Mouse (Mus musculus): Measurements from ENCODE around the gene Morn1.

Gene Morn1

DNA sequence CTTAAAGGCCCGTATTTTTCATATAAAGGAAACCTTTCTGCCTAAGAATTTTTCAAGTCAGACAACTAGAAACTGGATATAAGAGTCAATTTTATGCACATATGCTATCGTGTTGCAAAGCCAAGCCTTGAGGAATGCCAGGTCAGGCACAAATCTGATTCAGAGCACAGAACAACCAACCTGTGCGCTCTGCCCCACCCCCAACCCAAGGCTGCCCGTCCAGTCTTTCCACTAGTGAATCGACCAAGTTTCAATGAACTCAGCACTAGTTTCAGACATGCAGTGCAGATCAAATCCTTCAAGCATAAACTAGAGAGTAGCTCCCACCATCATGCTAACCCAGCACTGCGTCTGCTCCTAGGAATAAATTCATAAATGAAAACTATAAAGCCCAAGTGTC is 6.7 kb upstream of the Morn1 start:
- no peak for DNase-seq

DNA sequence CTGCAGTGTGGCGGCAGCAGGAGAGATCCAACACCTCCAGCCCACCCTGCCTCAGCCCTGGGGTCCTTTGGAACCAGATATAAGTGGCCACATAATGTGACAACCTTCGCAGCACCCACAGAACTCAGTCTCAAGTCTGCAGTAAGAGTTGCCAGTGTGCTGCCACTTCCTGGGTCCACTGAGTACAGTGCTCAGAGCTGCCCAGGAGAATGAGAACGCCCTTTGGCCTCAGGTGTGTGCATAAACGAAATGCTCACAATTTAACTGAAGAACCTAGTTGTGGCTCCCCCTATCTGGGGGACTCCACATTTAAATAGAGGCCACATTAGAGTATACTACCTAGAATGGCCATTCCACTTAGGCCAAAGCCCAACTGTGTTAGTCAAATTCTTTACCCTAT is 2.8 kb upstream of the Morn1 start:
- DNase-seq = no peak

DNA sequence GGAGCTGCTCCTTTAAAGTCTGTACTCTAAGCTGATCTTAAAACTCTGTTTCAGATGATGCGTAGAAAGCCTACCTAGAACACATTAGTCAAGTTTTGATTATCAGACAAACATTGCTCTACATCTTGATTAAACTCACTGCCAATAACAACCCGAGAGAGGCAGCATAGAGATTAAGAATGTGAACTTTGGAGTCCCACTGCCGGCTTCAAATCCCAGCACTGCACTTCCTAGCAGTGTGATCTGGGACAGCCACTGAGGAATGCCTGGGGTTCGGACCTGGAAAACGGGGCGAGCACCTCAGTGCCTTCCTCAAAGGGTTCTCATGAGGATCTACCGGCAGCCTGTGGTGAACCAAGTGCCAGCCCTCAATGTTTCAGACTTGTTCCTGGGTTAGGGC is 2.0 kb upstream of the Morn1 start:
- no peak for DNase-seq

DNA sequence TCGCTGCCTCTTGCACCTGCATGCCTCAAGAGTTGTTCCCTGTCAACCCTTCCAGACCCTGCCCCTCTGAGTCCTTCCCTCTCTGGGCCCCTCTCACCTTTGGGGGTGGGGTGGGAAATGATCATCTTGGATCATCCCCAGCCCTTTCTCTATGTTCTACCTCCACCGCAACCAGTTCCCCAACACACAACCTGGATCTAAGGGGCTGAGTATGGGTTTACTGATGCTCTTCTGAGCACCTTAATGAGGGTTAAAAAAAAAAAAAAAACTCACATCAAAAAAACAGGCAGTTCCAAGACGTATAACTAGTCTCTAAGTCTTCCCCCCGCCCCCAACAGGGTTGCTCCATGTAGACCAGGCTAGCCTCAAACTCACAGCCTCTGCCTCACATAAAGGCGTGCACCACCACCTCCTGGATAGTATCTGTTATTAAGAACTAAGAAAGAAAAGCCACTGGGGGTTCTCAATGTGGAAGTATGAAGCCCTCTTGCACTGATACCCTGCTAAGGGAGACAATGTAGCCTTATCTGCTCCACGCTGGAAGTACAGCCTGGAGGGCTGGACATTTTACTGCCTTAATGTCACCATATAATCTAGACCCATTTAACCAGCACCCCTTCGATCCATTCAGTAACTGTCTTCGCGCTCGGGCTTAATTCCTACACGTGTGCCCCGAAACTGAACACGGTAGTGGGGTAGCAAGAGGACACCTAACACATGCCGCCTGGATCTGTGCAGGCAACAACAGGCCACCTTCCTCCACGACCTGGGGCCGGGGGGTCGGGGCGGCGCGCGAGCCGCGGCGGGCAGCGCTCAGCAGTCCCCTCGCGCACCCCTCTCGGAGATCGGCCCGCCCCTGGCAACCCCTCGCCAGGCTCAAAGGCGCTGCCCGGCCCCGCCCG is 920 bp upstream of the Morn1 start:
- no peak for DNase-seq

DNA sequence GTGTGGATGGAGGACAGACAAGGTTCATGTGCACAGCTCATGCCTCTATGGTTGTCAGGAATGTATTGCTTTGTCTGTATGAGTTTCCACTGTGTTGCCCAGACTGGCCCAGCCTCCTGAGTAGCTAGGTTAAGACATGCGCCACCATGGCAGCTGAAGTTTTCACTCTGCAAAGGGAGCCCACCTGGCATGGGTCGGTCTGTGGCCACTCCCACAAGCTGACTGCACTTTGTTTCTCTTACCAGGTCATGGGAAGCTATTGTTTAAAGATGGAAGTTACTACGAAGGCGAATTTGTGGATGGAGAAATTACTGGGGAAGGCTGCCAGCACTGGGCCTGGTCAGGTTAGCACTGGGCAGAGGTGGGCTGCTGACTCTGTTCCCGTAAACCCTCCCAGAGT is 2.9 kb downstream of the Morn1 start:
- no peak for DNase-seq

DNA sequence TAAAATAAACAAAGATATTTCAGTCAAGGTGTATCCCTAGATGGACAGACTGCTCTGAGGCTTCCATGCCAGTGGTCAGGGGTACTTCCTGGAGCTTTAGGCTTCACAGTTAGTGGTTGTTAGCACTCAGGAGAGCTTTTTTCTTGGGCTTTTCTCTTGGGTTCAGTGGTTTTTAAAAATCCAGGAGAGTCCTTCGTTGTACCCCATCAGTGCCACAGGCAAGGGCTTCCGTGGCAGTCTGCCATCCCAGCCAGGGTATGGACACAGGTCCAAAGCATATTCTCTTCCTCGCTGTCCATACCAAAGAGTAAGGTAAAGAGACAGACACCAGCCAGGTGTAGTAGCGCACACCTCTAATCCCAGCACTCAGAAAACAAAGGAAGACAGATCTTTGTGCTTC is 3.8 kb downstream of the Morn1 start:
- DNase-seq = no peak

DNA sequence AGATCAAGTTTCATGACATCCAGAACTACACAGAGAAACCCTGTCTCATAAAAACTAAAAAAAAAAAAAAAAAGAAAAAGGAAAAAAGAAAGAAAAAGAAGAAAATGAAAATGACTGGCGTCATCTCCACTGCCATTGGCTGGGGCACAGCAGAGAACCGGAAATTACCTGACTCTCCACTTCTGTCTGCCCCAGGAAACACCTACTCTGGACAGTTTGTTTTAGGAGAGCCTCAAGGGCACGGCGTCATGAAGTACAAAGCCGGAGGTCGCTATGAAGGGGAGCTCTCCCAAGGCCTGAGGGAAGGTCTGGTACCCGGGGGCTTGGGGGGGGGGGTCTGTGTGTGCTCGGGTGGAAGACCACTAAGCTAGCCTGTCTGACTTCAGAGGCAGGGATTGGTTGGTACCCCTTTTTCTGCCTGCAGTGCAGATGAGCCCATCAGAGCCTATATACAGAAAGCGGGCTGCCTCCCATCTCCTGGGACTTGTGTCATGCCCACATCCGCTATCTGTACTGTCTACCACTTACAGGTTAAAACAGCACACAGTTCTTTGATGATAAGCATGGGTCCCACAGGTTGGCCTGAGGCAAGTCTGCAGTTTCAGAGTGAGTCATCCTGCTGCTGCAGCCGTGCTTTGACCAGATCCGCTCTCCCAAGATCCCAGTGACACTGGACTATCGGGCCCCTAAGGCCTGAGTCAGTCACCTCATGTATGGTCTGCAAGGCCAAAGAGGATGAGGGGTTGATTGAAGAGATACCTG is 4.5 kb downstream of the Morn1 start:
- no peak for DNase-seq

DNA sequence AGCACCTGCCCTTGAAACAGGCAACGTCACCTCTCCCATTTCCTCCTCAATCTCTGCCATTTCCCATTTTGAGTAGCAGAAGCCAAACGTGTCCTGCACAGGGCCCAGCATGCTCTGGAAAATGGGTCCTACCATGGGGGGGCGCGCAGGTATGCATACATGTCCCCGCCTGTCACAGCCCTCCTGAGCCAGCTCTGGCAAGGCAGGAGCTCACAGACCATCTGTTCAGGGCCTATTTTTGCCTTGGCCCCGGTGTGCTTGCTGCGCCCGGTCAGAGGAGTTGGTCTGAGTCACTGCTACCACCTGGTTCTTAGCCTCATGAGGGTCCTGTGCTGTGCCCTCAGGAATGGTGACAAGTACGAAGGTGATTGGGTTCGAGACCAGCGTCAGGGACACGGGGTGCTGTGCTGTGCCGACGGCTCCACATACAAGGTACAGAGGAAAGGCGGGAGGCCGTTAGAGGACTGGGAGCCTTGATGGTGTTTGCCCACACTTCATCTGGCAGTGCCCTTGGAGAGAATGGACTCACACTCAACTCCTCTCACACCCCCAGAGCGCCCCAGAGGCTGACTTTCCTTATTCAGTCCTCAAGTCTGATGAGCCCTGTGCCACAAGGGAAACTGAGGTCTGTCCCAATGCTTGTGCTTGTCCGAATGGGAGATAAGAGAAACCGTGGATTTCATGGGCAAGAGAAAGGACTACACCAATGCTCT is 6.5 kb downstream of the Morn1 start:
- no peak for DNase-seq

DNA sequence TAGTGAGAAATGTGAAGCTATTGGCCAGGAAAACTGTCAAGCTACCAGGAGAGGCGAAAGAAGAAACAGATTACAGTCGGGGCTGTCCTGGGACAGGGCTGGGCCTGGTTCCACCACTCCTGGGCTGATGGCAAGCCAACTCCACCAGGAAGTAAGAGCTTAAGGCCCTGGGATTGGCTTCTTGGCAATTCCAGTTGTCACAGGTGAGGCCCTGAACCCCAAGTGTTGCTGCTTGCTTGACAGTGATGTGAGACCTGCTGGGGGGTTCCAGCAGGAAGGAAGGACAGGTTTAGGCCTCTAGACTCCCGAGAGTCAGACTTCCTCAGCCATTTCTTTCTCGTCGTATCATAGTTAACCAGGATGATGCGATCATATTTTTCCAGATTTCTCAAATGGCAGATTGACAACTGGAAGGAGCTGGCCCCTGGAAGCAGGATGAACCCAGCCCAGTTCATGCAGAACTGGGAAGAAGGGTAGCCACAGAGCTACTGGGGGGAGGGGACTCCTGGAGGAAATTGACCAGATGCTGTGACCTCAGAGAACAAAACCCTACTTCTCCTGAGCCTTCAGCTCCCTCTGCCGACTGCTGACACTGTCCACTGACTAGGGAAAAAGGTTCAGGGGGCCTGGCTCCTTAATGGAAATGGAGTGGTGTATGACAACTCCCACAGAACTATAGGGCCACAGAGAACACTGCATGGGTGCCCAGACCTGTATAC is 7.2 kb downstream of the Morn1 start:
- DNase-seq = no peak

DNA sequence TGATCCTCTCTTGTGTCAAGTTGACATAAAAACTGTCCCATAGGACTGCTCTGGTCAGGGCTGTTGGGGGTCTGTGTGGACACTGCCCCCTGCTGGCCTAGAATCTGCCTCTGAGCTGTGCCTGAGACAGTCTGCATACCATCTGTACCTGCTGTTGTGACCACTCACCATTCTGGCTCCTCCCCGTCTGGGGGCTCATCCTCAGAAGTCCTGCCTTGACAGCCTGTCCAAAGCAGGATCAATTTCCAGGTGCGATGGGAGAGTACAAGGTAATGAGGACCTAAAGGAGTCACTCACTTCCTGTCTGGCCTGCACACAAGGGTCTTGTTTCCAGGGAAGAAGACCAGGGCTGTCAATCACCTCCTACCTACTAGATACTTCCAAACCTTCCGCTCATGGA is 8.2 kb downstream of the Morn1 start:
- DNase-seq = peak; percentile 26 to 44

DNA sequence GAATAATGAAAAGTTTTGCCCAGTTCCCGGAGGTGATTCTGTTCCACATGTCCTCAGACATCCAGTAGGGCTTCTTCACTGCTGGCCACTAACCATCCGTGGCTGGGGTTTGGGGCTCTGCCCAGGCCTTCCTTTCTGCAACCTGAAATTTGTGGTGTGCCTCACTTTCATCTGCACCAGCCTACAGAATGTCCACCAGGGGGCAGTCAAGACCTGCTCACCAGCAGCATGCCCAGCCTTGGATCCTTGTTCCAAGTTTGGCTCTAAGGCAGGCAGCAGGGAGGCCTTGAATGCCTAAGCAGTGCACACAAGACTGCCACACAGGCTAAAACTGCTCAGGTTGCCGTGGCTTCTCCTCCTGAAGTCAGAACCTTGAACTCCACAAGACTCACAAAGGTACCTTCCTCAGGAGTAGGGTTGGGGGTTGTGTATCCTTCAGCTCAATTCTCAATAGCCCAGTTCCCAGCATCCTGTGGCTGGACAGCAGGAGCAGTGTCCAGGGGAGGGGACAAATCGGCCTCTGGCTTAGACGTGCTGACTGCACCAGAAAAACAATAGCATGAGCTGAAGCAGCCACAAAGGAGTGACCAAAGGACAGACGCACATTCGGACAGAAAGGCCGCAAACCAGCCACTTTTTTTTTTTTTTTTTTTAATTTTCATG is 9.0 kb downstream of the Morn1 start:
- peak; percentile 50 to 62 for DNase-seq

DNA sequence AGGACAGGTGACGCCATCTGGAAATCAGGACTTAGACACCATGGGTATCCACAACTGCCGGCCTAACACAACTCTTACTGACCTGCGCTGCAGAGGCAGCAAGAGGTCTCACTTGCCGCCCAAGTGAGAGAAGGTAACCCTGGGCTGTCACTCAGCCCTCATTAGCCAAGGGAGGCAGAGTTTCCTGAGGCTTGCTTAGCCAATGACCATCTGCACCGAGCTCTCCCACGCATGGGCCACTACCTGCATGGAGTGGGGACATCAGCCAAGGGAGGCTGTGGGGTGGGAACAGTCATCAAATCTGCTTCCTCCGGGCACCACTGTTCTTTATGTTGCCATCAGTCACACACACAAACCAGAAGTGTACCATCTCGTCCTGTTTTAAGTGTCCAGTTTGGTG is 9.6 kb downstream of the Morn1 start:
- DNase-seq = no peak

DNA sequence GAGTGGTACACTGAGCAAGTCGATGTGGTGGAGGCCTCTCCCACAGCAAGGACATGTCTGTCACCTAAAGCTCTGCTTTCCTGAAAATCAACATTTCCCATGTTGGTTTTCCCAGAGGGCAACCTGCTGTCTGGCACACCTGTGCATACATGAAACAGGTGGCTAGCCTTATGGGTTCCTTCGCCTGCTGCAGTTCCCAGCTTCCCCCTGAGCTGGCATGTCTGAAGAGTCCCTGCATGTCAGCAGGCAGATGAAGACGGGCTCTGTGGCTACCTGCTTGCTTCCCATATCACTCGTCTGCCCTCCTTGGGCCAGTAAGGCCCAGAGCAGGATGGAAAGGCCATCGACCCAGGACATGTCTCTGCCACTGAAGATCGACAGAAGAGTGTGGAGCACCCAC is 11.1 kb downstream of the Morn1 start:
- DNase-seq = no peak

DNA sequence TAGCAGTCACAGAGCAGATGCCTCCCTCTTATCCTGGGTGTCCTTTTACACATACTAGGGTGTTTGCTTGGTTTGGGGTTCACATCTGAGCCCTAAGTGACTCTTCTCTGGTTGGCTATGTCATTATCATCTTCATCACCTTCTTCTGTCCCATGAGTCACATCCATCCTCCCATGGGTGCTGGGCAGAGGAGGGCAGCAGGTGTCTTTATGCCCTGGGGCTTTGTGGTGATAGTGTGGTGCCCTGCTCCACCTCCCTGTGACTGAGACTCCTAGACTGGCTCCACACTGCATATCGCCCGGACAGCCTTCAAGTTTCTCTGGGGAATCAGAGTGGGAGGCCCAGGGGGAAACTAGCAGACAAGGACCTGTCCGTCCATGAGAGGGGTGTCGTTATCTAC is 12.2 kb downstream of the Morn1 start:
- DNase-seq = no peak

DNA sequence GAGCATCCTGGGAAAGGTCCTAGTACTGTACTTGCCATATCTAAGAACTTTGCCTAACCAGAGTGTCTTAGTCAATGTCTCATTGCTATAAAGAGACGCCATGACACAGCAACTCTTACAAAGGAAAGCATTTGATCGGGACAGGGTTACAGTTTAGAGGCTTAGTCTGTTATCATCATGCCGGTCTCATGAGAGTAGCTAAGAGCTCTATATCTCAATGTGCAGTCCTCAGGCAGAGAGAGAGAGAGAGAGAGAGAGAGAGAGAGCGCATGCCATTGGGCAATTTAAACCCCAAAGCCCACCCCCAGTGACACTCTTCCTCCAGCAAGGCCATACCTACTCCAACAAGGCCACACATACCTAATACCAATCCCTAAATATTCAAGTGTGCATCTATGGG is 21.5 kb downstream of the Morn1 start:
- DNase-seq = no peak

DNA sequence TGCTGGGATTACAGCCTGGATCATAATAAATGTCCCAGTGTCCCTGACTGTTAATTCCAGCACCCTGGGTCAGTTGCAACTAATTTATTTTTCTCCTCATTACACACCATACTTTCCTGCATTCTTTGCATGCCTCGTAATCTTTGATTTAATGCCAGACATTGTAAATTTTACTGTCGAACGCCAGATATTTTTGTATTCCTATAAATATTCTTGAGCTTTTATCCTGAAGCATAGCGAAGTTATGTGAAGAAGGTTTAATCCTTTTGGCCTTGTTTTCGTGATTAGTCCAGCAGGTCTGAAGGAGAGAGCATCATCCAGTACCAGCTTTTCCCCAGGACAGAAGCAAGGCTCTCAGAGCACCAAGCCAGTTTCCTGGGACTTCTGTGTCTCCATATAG is 23.1 kb downstream of the Morn1 start:
- no peak for DNase-seq

DNA sequence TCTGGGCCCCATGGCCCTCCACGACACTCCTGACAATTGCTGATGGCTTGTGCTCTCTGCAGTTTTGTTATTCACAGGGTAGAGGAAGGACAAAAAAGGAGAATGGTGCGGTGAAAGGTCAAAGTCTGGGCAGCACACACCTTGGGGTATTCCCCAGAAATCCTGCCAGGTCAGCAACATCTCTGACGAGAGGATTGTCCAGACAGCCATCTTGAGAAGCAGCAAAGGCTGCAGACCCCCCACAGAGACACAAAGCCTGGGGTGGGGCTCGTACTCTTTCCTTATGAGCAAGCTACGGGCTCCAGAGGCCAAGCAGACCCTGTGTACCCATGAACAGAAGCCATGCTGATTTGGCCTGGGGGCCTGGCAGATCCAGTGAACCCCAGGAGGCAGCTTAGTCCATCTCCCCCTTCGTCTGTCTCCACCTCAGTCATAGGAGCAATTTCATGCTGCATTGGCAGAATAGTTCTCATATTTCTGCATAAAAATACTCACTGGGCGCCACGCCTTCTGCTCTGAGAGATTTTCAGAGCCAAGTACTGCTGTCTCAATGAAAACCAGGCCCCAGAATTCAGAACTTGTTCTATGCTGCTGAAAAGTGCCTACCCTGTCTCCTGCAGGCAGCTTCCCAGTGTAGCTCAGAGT is 27.5 kb downstream of the Morn1 start:
- no peak for DNase-seq

DNA sequence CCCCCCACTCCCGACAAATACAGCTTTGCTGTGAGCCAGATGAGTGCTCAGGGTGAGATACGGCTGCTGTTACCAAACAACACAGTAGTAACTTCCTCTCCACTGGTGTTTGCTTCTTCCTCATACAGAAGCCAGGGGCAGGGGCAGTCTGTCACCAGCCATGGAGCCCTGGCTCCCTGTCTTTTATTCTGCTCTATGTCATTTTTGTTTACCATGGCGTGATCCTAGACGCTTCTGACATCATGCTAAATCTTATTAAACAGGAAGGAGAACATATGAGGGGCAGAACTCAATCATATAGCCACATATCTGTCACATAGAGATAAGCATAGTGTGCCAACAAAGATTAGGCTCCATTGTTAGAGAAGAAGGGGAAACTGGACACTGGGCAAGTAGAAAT is 30.2 kb downstream of the Morn1 start:
- DNase-seq = no peak

DNA sequence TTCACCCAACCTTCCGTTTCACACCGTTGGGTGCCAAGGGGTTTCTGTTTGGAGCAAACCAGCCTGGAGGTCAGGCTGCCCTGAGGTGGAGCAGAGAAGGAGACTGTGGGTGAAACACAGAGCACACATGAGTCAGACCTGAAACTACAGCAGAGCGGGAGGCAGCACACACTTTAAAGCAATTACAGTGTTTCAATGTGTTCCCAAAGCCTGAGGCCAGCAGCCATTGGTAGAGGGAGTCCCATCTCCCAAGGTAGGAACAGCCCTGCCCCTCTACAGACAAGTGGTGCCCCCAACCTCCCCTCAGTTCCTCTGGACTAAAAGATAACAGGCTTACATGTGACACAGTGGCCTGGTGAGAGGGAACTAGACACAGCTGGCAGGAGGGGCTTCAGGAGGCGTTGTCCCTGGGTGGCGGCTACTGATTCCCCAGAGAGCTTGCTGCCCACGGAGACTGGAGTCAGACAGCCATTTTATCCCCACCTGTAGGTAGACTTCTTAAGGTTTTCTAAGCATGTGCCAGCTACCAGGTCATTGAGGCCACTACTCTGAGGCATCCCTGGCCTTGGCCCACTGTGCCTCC is 31.1 kb downstream of the Morn1 start:
- no peak for DNase-seq

DNA sequence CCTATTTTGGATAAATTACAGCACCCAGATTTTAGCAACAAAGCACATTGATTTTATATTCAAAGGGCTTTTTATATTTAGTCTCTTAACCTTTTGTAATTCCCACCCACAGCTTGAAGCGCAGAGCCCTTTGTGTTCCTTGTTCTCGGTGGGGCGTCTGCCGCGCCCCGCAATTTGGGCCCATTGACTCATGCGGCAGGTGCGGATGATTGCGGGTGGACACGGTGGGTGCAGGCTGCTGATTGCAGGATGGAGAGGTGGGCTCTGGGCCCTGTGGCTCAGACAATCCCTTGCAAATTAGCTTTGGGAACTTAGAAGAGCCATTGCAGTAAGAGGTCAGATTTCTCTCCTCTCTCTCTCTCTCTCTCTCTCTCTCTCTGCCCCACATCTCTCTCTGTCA is 31.9 kb downstream of the Morn1 start:
- no peak for DNase-seq

DNA sequence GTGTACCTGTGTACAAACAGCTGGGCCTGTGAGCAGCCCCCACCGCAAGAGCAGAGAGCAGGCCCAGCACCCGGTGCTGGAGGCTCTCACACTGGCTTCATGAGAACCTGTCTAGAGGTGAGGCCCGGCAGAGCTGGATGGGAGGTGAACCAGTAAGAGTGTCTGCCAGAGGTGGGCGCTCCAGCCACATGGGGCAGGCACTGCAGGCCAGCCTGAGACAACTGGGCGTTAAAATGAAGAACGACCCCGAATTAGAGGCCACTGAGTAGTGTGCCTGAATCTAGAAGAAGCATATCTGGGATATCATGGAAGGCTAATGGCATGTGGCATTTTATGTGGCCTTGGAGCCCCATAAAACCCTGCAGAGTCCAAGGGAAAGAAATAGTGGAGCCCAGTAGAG is 33.7 kb downstream of the Morn1 start:
- no peak for DNase-seq

DNA sequence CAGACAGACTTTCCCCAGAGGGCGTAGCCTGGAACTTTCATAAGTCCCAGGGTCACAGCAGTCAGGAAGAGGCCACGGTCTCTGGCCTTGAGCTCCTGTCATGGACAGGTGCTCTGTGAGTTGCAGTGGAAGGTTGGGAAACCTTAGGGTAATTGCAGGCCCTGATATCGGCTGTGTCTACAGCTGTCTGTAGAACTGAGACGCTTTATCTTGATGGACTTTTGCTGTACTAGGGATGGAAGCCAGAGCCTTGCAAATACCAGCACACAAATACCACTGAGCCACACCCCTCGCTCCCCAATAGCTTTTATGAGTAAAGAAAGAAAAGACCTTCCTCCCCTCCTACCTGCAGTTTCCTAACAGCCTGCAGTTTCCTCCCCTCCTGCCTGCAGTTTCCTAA is 34.2 kb downstream of the Morn1 start:
- DNase-seq = no peak

All from thymus, adult 18-20 months (tissue).